Mouse (Mus musculus) MEL (cell line): ENCODE data around the gene Tbc1d17. TPM values are rescaled to one million over a fixed set of nuclear protein-coding genes. Genes with fewer than 3 reads are reported as not detected.

ENCODE experiments used
- DNase-seq: peaks from one replicate; pipeline ENCODE4 v3.0.0; 2011; ENCODE audit warnings: low read depth, low spot score
- H3K27ac ChIP-seq: 2 replicates; pipeline ENCODE4 v1.5.1; 2012; ENCODE audit warnings: low read depth, mild to moderate bottlenecking, control low read depth, low read length, moderate library complexity; ENCODE audit not compliant: control insufficient read depth
- H3K27me3 ChIP-seq, 2 experiments: fragments of 150-350 bp in 1 of 2; sonication (generic) in 1 of 2; 2 replicates each; pipeline ENCODE4 v1.6.1; 2012; ENCODE audit warnings: low read length in 2 of 2, mild to moderate bottlenecking in 2 of 2, improper control_type of control experiment in 1 of 2, moderate library complexity in 1 of 2; ENCODE audit not compliant: insufficient read depth in 2 of 2, control insufficient read depth in 1 of 2
- H3K36me3 ChIP-seq, 2 experiments: 2 replicates each; pipeline ENCODE4 v1.6.1; 2012 to 2014; ENCODE audit warnings: low read length in 2 of 2, improper control_type of control experiment in 1 of 2, inconsistent platforms in 1 of 2, mild to moderate bottlenecking in 1 of 2; ENCODE audit not compliant: insufficient read depth in 2 of 2, control insufficient read depth in 1 of 2
- H3K4me1 ChIP-seq, 2 experiments: fragments of 150-350 bp in 1 of 2; sonication (generic) in 1 of 2; 2 replicates each; pipeline ENCODE4 v1.6.1; 2012; ENCODE audit warnings: low read length in 2 of 2, improper control_type of control experiment in 1 of 2, mild to moderate bottlenecking in 1 of 2; ENCODE audit not compliant: insufficient read depth in 2 of 2, control insufficient read depth in 1 of 2
- H3K4me3 ChIP-seq, 2 experiments: fragments of 150-350 bp in 1 of 2; sonication (generic) in 1 of 2; 2 replicates each; pipeline ENCODE4 v1.5.1; 2012; ENCODE audit warnings: low read depth in 2 of 2, low read length in 2 of 2, mild to moderate bottlenecking in 2 of 2, moderate library complexity in 2 of 2, control low read depth in 1 of 2, improper control_type of control experiment in 1 of 2; ENCODE audit not compliant: control insufficient read depth in 1 of 2, insufficient read depth in 1 of 2
- H3K79me2 ChIP-seq: 2 replicates; pipeline ENCODE4 v1.6.1; 2012; ENCODE audit warnings: mild to moderate bottlenecking, low read length, moderate library complexity; ENCODE audit not compliant: control insufficient read depth, poor library complexity, insufficient read depth
- H3K9ac ChIP-seq: 2 replicates; pipeline ENCODE4 v1.6.1; 2012; ENCODE audit warnings: low read depth, mild to moderate bottlenecking, control low read depth, low read length, moderate library complexity; ENCODE audit not compliant: control insufficient read depth, poor library complexity, severe bottlenecking
- H3K9me3 ChIP-seq: fragments of 150-350 bp; sonication (generic); replicated peaks from 2 replicates; pipeline ENCODE4 v1.6.1; 2012; ENCODE audit warnings: mild to moderate bottlenecking, low read length, improper control_type of control experiment, moderate library complexity; ENCODE audit not compliant: insufficient read depth
- CHD1 ChIP-seq: IDR thresholded peaks from 2 replicates; pipeline ENCODE4 v1.6.1; 2012; ENCODE audit warnings: low read depth, mild to moderate bottlenecking, inconsistent platforms, low read length, improper control_type of control experiment
- CHD2 ChIP-seq: IDR thresholded peaks from 2 replicates; pipeline ENCODE4 v1.6.1; 2011; ENCODE audit warnings: low read length, improper control_type of control experiment
- E2F4 ChIP-seq: IDR thresholded peaks from 2 replicates; pipeline ENCODE4 v1.6.1; 2011; ENCODE audit warnings: low read depth, low read length, improper control_type of control experiment, borderline replicate concordance
- EP300 ChIP-seq, 2 experiments: IDR thresholded peaks; 2 replicates each; pipeline ENCODE4 v1.6.1; 2011; ENCODE audit warnings: improper control_type of control experiment in 2 of 2, low read length in 2 of 2, low read depth in 1 of 2, mild to moderate bottlenecking in 1 of 2
- ETS1 ChIP-seq: IDR thresholded peaks from 2 replicates; pipeline ENCODE4 v1.6.1; 2012; ENCODE audit warnings: low read depth, mild to moderate bottlenecking, inconsistent platforms, low read length, improper control_type of control experiment, moderate library complexity
- GABPA ChIP-seq: IDR thresholded peaks from 2 replicates; pipeline ENCODE4 v1.6.1; 2012; ENCODE audit warnings: low read depth, mild to moderate bottlenecking, inconsistent platforms, low read length, improper control_type of control experiment, moderate library complexity
- HCFC1 ChIP-seq: IDR thresholded peaks from 2 replicates; pipeline ENCODE4 v1.6.1; 2012; ENCODE audit warnings: low read depth, mild to moderate bottlenecking, inconsistent platforms, low read length, improper control_type of control experiment, moderate library complexity
- JUND ChIP-seq: IDR thresholded peaks from 2 replicates; pipeline ENCODE4 v1.6.1; 2011; ENCODE audit warnings: low read depth, mild to moderate bottlenecking, improper control_type of control experiment, low read length
- KAT2A ChIP-seq: conservative IDR thresholded peaks from 2 replicates; pipeline ENCODE4 v1.6.1; 2012; ENCODE audit warnings: low read depth, low read length, improper control_type of control experiment, inconsistent platforms
- MAFK ChIP-seq: IDR thresholded peaks from 2 replicates; pipeline ENCODE4 v1.6.1; 2011; ENCODE audit warnings: low read depth, mild to moderate bottlenecking, low read length, improper control_type of control experiment, borderline replicate concordance
- MAX ChIP-seq: IDR thresholded peaks from 2 replicates; pipeline ENCODE4 v1.6.1; 2011; ENCODE audit warnings: low read length, improper control_type of control experiment
- MAZ ChIP-seq: IDR thresholded peaks from 2 replicates; pipeline ENCODE4 v1.6.1; 2012; ENCODE audit warnings: low read depth, mild to moderate bottlenecking, inconsistent platforms, low read length, improper control_type of control experiment
- MEF2A ChIP-seq: IDR thresholded peaks from 2 replicates; pipeline ENCODE4 v1.6.1; 2014; ENCODE audit warnings: low read depth, mild to moderate bottlenecking, inconsistent platforms, low read length, improper control_type of control experiment; ENCODE audit not compliant: poor library complexity, insufficient replicate concordance, severe bottlenecking; ENCODE audit errors: extremely low read depth
- MXI1 ChIP-seq: IDR thresholded peaks from 2 replicates; pipeline ENCODE4 v1.6.1; 2011; ENCODE audit warnings: mild to moderate bottlenecking, low read depth, low read length, improper control_type of control experiment
- MYB ChIP-seq: IDR thresholded peaks from 2 replicates; pipeline ENCODE4 v1.6.1; 2011; ENCODE audit warnings: mild to moderate bottlenecking, low read depth, low read length, improper control_type of control experiment
- MYC ChIP-seq: IDR thresholded peaks from 2 replicates; pipeline ENCODE4 v1.6.1; 2011; ENCODE audit warnings: low read depth, mild to moderate bottlenecking, low read length, improper control_type of control experiment, moderate library complexity
- NELFE ChIP-seq: IDR thresholded peaks from 2 replicates; pipeline ENCODE4 v1.6.1; 2011; ENCODE audit warnings: low read depth, low read length, improper control_type of control experiment
- NRF1 ChIP-seq: IDR thresholded peaks from 2 replicates; pipeline ENCODE4 v1.6.1; 2014; ENCODE audit warnings: low read depth, mild to moderate bottlenecking, inconsistent platforms, low read length, improper control_type of control experiment, moderate library complexity; ENCODE audit not compliant: poor library complexity, insufficient read depth, severe bottlenecking
- POLR2A ChIP-seq, 2 experiments: IDR thresholded peaks; 2 replicates each; pipeline ENCODE4 v1.6.1; 2011 to 2012; ENCODE audit warnings: low read length in 2 of 2, mild to moderate bottlenecking in 2 of 2, control low read depth in 1 of 2, improper control_type of control experiment in 1 of 2, low read depth in 1 of 2, moderate library complexity in 1 of 2; ENCODE audit not compliant: control insufficient read depth in 1 of 2, insufficient read depth in 1 of 2, poor library complexity in 1 of 2
- POLR2AphosphoS2 ChIP-seq: IDR thresholded peaks from 2 replicates; pipeline ENCODE4 v1.6.1; 2011; ENCODE audit warnings: low read length, improper control_type of control experiment
- POLR2AphosphoS5 ChIP-seq: IDR thresholded peaks from 2 replicates; pipeline ENCODE4 v1.6.1; 2012; ENCODE audit warnings: low read depth, borderline replicate concordance, mild to moderate bottlenecking, inconsistent platforms, low read length, moderate library complexity, mixed read lengths
- RAD21 ChIP-seq: IDR thresholded peaks from 2 replicates; pipeline ENCODE4 v1.6.1; 2011; ENCODE audit warnings: mild to moderate bottlenecking, low read depth, low read length, improper control_type of control experiment
- RCOR1 ChIP-seq: IDR thresholded peaks from 2 replicates; pipeline ENCODE4 v1.6.1; 2012; ENCODE audit warnings: low read depth, mild to moderate bottlenecking, inconsistent platforms, low read length, improper control_type of control experiment
- SIN3A ChIP-seq: IDR thresholded peaks from 2 replicates; pipeline ENCODE4 v1.6.1; 2012; ENCODE audit warnings: low read length, improper control_type of control experiment, inconsistent platforms
- SMC3 ChIP-seq: IDR thresholded peaks from 2 replicates; pipeline ENCODE4 v1.6.1; 2011; ENCODE audit warnings: low read depth, low read length, improper control_type of control experiment
- TAL1 ChIP-seq: IDR thresholded peaks from 2 replicates; pipeline ENCODE4 v1.6.1; 2012; ENCODE audit warnings: mild to moderate bottlenecking, inconsistent platforms, low read length, moderate library complexity, mixed read lengths
- TBP ChIP-seq: IDR thresholded peaks from 2 replicates; pipeline ENCODE4 v1.8.0; 2011; ENCODE audit warnings: low read depth, low read length, improper control_type of control experiment
- TCF12 ChIP-seq: IDR thresholded peaks from 2 replicates; pipeline ENCODE4 v1.6.1; 2014; ENCODE audit warnings: low read depth, mild to moderate bottlenecking, inconsistent platforms, low read length, improper control_type of control experiment, moderate library complexity
- UBTF ChIP-seq: IDR thresholded peaks from 2 replicates; pipeline ENCODE4 v1.6.1; 2012; ENCODE audit warnings: low read depth, mild to moderate bottlenecking, inconsistent platforms, low read length, improper control_type of control experiment, moderate library complexity, borderline replicate concordance; ENCODE audit not compliant: insufficient read depth
- USF1 ChIP-seq: IDR thresholded peaks from 2 replicates; pipeline ENCODE4 v1.6.1; 2014; ENCODE audit warnings: low read depth, mild to moderate bottlenecking, inconsistent platforms, low read length, improper control_type of control experiment, moderate library complexity
- USF2 ChIP-seq, 2 experiments: IDR thresholded peaks; 2 replicates each; pipeline ENCODE4 v1.6.1; 2011 to 2012; ENCODE audit warnings: improper control_type of control experiment in 2 of 2, low read length in 2 of 2, borderline replicate concordance in 1 of 2, inconsistent platforms in 1 of 2, low read depth in 1 of 2, mild to moderate bottlenecking in 1 of 2; ENCODE audit not compliant: insufficient read depth in 1 of 2
- ZC3H11A ChIP-seq: IDR thresholded peaks from 2 replicates; pipeline ENCODE4 v1.6.1; 2012; ENCODE audit warnings: low read depth, mild to moderate bottlenecking, inconsistent platforms, low read length, improper control_type of control experiment
- ZKSCAN1 ChIP-seq: IDR thresholded peaks from 2 replicates; pipeline ENCODE4 v1.6.1; 2012; ENCODE audit warnings: low read depth, mild to moderate bottlenecking, inconsistent platforms, low read length, improper control_type of control experiment, moderate library complexity
- ZMIZ1 ChIP-seq: IDR thresholded peaks from 2 replicates; pipeline ENCODE4 v1.6.1; 2012; ENCODE audit warnings: low read depth, mild to moderate bottlenecking, inconsistent platforms, low read length, improper control_type of control experiment, moderate library complexity
- ZNF384 ChIP-seq: IDR thresholded peaks from 2 replicates; pipeline ENCODE4 v1.6.1; 2012; ENCODE audit warnings: low read depth, mild to moderate bottlenecking, inconsistent platforms, low read length, improper control_type of control experiment
- polyA plus RNA-seq, 2 experiments: library from polyadenylated mRNA; stranded (reverse) in 1 of 2; unstranded in 1 of 2; fragments of >175 nt in 1 of 2; fragments of >200 nt in 1 of 2; gene quantifications; 2 replicates each; pipeline versions ENCODE4 v1.2.1 to v1.2.4; 2012; ENCODE audit warnings: low replicate concordance in 2 of 2, low read depth in 1 of 2; ENCODE audit not compliant: insufficient read length in 2 of 2, insufficient read depth in 1 of 2, missing spikeins in 1 of 2
- total RNA-seq: library from RNA; depleted of rRNA; stranded (reverse); fragments of 300-350 nt; gene quantifications from 2 replicates; pipeline ENCODE4 v1.2.3, GENCODE M21; 2012

The Tbc1d17 gene
- total and polyA plus RNA-seq, 3 experiments = 16.7 to 29.5 TPM; not detected in 1

GRCm38 (mm10) chr7:44869697-44870528 lies 21.0 kb upstream of the Tbc1d17 start, which contains the start of gene Ptov1:
Gene Ptov1 (minus strand): TSS chr7:44869788.
- Histone ChIP-seq H3K4me3 (peak within 1 kb of the TSS; percentile 64 to 71), H3K9me3 (no peaks in the 10 kb centered on the region), H3K27me3 (no peaks in the 10 kb centered on the region), H3K27ac (peak within 1 kb of the TSS; percentile 67), H3K4me1 (peaks cover 3 to 4% of the 10 kb centered on the region in 2 experiments; a peak in 3 of 4 replicates), H3K79me2 (peaks cover 9% of the 10 kb centered on the region), H3K9ac (peak within 1 kb of the TSS; percentile 82), H3K36me3 (no peaks in the 10 kb centered on the region)
- peak; percentile 99 for DNase-seq
- TF ChIP-seq ZC3H11A (no peak), UBTF (no peak), MAZ (peak; percentile 98), GABPA (no peak), USF1 (no peak; the same call in 1 of the 2 replicates), SMC3 (peak; percentile 19; the same call in 1 of the 2 replicates), MYB (no peak), MAFK (no peak), TCF12 (peak; percentile 51), POLR2AphosphoS2 (no peak; the same call in 1 of the 2 replicates), POLR2A (IDR thresholded peaks at IDR 0.05; ENCODE audit: control insufficient read depth in 1 of 2, insufficient read depth in 1 of 2, low read depth in 1 of 2, low read length in 2 of 2, poor library complexity in 1 of 2) (peak; percentile 33 to 56; a peak in 1 of 4 replicates), TAL1 (no peak), MAX (peak; percentile 70), USF2 (IDR thresholded peaks at IDR 0.05; ENCODE audit: borderline replicate concordance in 1 of 2, insufficient read depth in 1 of 2, low read depth in 1 of 2, low read length in 2 of 2) (no peak), ZMIZ1 (no peak; the same call in 1 of the 2 replicates), NRF1 (no peak), ZNF384 (no peak), JUND (no peak), RCOR1 (peak; percentile 19; the same call in 1 of the 2 replicates), TBP (0 out of 2 replicates have a peak, but pooled peaks have one; percentile 60), MYC (peak; percentile 72; the same call in 1 of the 2 replicates), EP300 (IDR thresholded peaks at IDR 0.05; ENCODE audit: low read depth in 1 of 2, low read length in 2 of 2) (no peak), MEF2A (peak; percentile 36; the same call in 1 of the 2 replicates), RAD21 (no peak), E2F4 (peak; percentile 51; the same call in 1 of the 2 replicates), POLR2AphosphoS5 (no peak), ETS1 (peak; percentile 31), SIN3A (peak; percentile 92), ZKSCAN1 (no peak), KAT2A (peak; percentile 63; the same call in 1 of the 2 replicates), HCFC1 (peak; percentile 90), NELFE (peak; percentile 62; the same call in 1 of the 2 replicates), MXI1 (peak; percentile 73), CHD2 (no peak), CHD1 (peak; percentile 99)
